5 mouse cellular contexts compared by ENCODE assay signal in genomic region chr7:82729009-82729408, GRCm38 (mm10).
DNase-seq lines count a peak whose midpoint lies in the region; ATAC-seq and TF ChIP-seq lines count a peak whose summit lies in the region.
"Not testable (repeated sequence)": the region's sequence is repeated elsewhere in the genome, so short reads cannot be mapped to it uniquely, and the experiment has no call there.

No protein-coding gene starts in this region.

- not testable (repeated sequence) for H3K27me3 ChIP-seq in CH12.LX (replicated peaks); limb, embryonic 12.5 days; limb, embryonic 13.5 days; midbrain, embryonic 11.5 days (ENCODE audit: control insufficient read depth, insufficient read depth, low read length)

- 90% methylated on average over 7 of the region's 8 CpGs for WGBS in limb, embryonic 12.5 days
- 86% methylated on average over 6 of the region's 8 CpGs for WGBS in limb, embryonic 13.5 days
- WGBS in midbrain, embryonic 11.5 days: 93% methylated on average over 6 of the region's 8 CpGs

- TF ChIP-seq EP300 in CH12.LX (IDR thresholded peaks at IDR 0.05; ENCODE audit: low read length): not testable (repeated sequence)

- TF ChIP-seq CTCF in CH12.LX (conservative IDR thresholded peaks at IDR 0.05 in 1 of 2, IDR thresholded peaks at IDR 0.05 in 1 of 2; ENCODE audit: low read depth in 2 of 2, low read length in 2 of 2): not testable (repeated sequence)

- H3K27ac ChIP-seq in CH12.LX (ENCODE audit: insufficient read depth, low read depth); midbrain, embryonic 11.5 days (ENCODE audit: low read depth, low read length): not testable (repeated sequence)
- H3K27ac ChIP-seq in limb, embryonic 12.5 days: peak overlapping the region; percentile 77
- peak overlapping the region; percentile 48 for H3K27ac ChIP-seq in limb, embryonic 13.5 days

- not testable (repeated sequence) for H3K4me3 ChIP-seq in CH12.LX (replicated peaks in 1 of 3; ENCODE audit: low read depth in 2 of 3, low read length in 2 of 3, poor library complexity in 1 of 3); limb, embryonic 12.5 days (replicated peaks); limb, embryonic 13.5 days; midbrain, embryonic 11.5 days (ENCODE audit: low read depth, low read length)

- peaks cover 0 to 36% of the 10 kb centered on the region in 2 experiments; a peak in 3 of 4 replicates for H3K4me1 ChIP-seq in CH12.LX (ENCODE audit: control insufficient read depth in 1 of 2, insufficient read depth in 2 of 2)
- H3K4me1 ChIP-seq in limb, embryonic 12.5 days (replicated peaks): peaks cover 55% of the 10 kb centered on the region
- H3K4me1 ChIP-seq in limb, embryonic 13.5 days: peaks cover 58% of the 10 kb centered on the region
- H3K4me1 ChIP-seq in midbrain, embryonic 11.5 days (ENCODE audit: control insufficient read depth, insufficient read depth, low read length): not testable (repeated sequence)

- not testable (repeated sequence) for TF ChIP-seq RAD21 in CH12.LX (IDR thresholded peaks at IDR 0.05; ENCODE audit: low read depth, low read length)

- dilution Hi-C loops in CH12.LX (cut with MboI; ENCODE audit: extremely low pct_ligation_motif_present, extremely low pct_unique_long_range_greater_than_20kb, low sequenced_read_pairs): not testable (repeated sequence)

- H3K36me3 ChIP-seq in CH12.LX (replicated peaks in 1 of 2; ENCODE audit: control insufficient read depth in 1 of 2, insufficient read depth in 1 of 2, low read length in 1 of 2): peaks cover 5 to 67% of the 10 kb centered on the region in 2 experiments
- not testable (repeated sequence) for H3K36me3 ChIP-seq in limb, embryonic 12.5 days; limb, embryonic 13.5 days; midbrain, embryonic 11.5 days (ENCODE audit: control insufficient read depth, insufficient read depth, low read length)

- TF ChIP-seq POLR2A in CH12.LX (IDR thresholded peaks at IDR 0.05; ENCODE audit: low read depth, low read length): not testable (repeated sequence)

- not testable (repeated sequence) for DNase-seq in CH12.LX (ENCODE audit: extremely low read depth)
- peak; percentile 74 for DNase-seq in midbrain, embryonic 11.5 days (ENCODE audit: low spot score, missing footprints)
- DNase-seq in testis, postnatal 10 days (ENCODE audit: low spot score): peak; percentile 28

- H3K79me2 ChIP-seq in CH12.LX (replicated peaks; ENCODE audit: control insufficient read depth, extremely low read depth, insufficient read depth, poor library complexity, severe bottlenecking): not testable (repeated sequence)

- not testable (repeated sequence) for ATAC-seq in limb, embryonic 12.5 days (ENCODE audit: insufficient number of reproducible peaks, insufficient read depth, low FRiP score, low TSS enrichment, low read depth); limb, embryonic 13.5 days (ENCODE audit: low FRiP score, low read depth); midbrain, embryonic 11.5 days (ENCODE audit: low FRiP score)

- not testable (repeated sequence) for H3K9me3 ChIP-seq in CH12.LX (replicated peaks; ENCODE audit: low read length); limb, embryonic 12.5 days; limb, embryonic 13.5 days; midbrain, embryonic 11.5 days (ENCODE audit: control insufficient read depth, low read length)

- in situ Hi-C loops in CH12.LX (cut with MboI; ENCODE audit: low pct_ligation_motif_present, low pct_unique_long_range_greater_than_20kb, low sequenced_read_pairs): not testable (repeated sequence)

- not testable (repeated sequence) for H3K4me2 ChIP-seq in CH12.LX (ENCODE audit: insufficient read depth, low read depth, poor library complexity, severe bottlenecking); limb, embryonic 12.5 days; limb, embryonic 13.5 days (replicated peaks); midbrain, embryonic 11.5 days

- not testable (repeated sequence) for H3K9ac ChIP-seq in CH12.LX (ENCODE audit: insufficient read depth, low read depth); limb, embryonic 12.5 days (replicated peaks); limb, embryonic 13.5 days; midbrain, embryonic 11.5 days (ENCODE audit: low read length)

TF ChIP-seq in CH12.LX, 34 proteins besides CTCF, POLR2A, EP300 and RAD21:
- peak; percentile 59 for TF ChIP-seq ZNF384 (IDR thresholded peaks at IDR 0.05; ENCODE audit: low read depth, low read length)
